Comparison of ENCODE assay signal across 10 mouse cellular contexts in genomic region chr15:85401926-85402325, GRCm38 (mm10).
DNase-seq lines count a peak whose midpoint lies in the region; ATAC-seq lines count a peak whose summit lies in the region.
"Had no signal": no experiment of that assay in that cellular context is flagged by ENCODE, and none has a peak within 500 bp of the region (broad histone marks: within the 10 kb centered on the region; RNA-seq: fewer than 3 reads in every experiment).

No protein-coding gene starts in this region.

- H3K4me2 ChIP-seq in heart, embryonic 12.5 days = no peak overlapping the region

- ATAC-seq in heart, embryonic 12.5 days (ENCODE audit: insufficient number of reproducible peaks, low FRiP score) = no peak
- ATAC-seq: activated CD4-positive, CD25-positive, alpha-beta regulatory T cell, adult 4 months had no signal

- peaks cover 16% of the 10 kb centered on the region for H3K36me3 ChIP-seq in heart, embryonic 12.5 days

- WGBS in heart, embryonic 12.5 days = 79% methylated on average over 7 of the region's 7 CpGs

- H3K4me3 ChIP-seq in heart, embryonic 12.5 days = no peak overlapping the region

- H3K27me3 ChIP-seq in heart, embryonic 12.5 days (replicated peaks) = no peaks in the 10 kb centered on the region

- H3K9ac ChIP-seq in heart, embryonic 12.5 days = no peak overlapping the region

- H3K9me3 ChIP-seq in heart, embryonic 12.5 days (replicated peaks) = no peaks in the 10 kb centered on the region

- DNase-seq in layer of hippocampus, adult 11-12 months (ENCODE audit: low spot score) = peak; percentile 55
- DNase-seq in layer of hippocampus, postnatal 10 days (ENCODE audit: low spot score in 2 of 2) = no peak
- DNase-seq in ZHBTc4 (ENCODE audit: low read depth, low spot score) = peak; percentile 18
- DNase-seq in cerebellum, postnatal 25 days = peak; percentile 57 to 64
- peak; percentile 66 for DNase-seq in layer of hippocampus, adult 9-11 months
- no peak for DNase-seq in testis, postnatal 14 days (ENCODE audit: low spot score)
- DNase-seq in heart, adult 9 months (ENCODE audit: low spot score in 2 of 2) = no peak
- DNase-seq: retina, postnatal 1 day had no signal

- H3K4me1 ChIP-seq in heart, embryonic 12.5 days (replicated peaks) = peaks cover 20% of the 10 kb centered on the region

- H3K27ac ChIP-seq in heart, embryonic 12.5 days (ENCODE audit: poor library complexity, severe bottlenecking) = no peak overlapping the region

Comparison
In these comparisons a context has a peak if more than half of its experiments do, and no peak if none do; other contexts are left out.
1. DNase-seq: peak in layer of hippocampus, adult 11-12 months (single experiment), ZHBTc4 (single experiment), cerebellum, postnatal 25 days (2 of 2) and layer of hippocampus, adult 9-11 months (single experiment); none in layer of hippocampus, postnatal 10 days (0 of 2), testis, postnatal 14 days (single experiment) and heart, adult 9 months (0 of 2).